Mouse (Mus musculus) midbrain, embryonic 12.5 days (tissue): Measurements from ENCODE around the gene Ptbp3. TPM values are rescaled to one million over a fixed set of nuclear protein-coding genes. Genes with fewer than 3 reads are reported as not detected.

Experiments
- ATAC-seq: fragments of 200-750 bp; cut with Nextera tagmentation; 2 replicates; pipeline ENCODE4 v1.8.0; 2017; ENCODE audit warnings: low read depth, moderate TSS enrichment, moderate library complexity; ENCODE audit not compliant: low FRiP score
- H3K27ac ChIP-seq: fragments of 300-500 bp; sonication (generic); replicated peaks from 2 replicates; pipeline ENCODE4 v1.5.1; 2016; ENCODE audit warnings: mild to moderate bottlenecking
- H3K27me3 ChIP-seq: fragments of 300-500 bp; sonication (generic); 2 replicates; pipeline ENCODE4 v1.6.1; 2016; ENCODE audit warnings: mild to moderate bottlenecking
- H3K36me3 ChIP-seq: fragments of 300-500 bp; sonication (generic); 2 replicates; pipeline ENCODE4 v1.6.1; 2016
- H3K4me1 ChIP-seq: fragments of 300-500 bp; sonication (generic); 2 replicates; pipeline ENCODE4 v1.6.1; 2016
- H3K4me2 ChIP-seq: fragments of 300-500 bp; sonication (generic); replicated peaks from 2 replicates; pipeline ENCODE4 v1.6.1; 2016; ENCODE audit warnings: mild to moderate bottlenecking, moderate library complexity
- H3K4me3 ChIP-seq: fragments of 300-500 bp; sonication (generic); 2 replicates; pipeline ENCODE4 v1.5.1; 2016; ENCODE audit warnings: mild to moderate bottlenecking
- H3K9ac ChIP-seq: fragments of 300-500 bp; sonication (generic); replicated peaks from 2 replicates; pipeline ENCODE4 v1.6.1; 2016; ENCODE audit warnings: mild to moderate bottlenecking, moderate library complexity
- H3K9me3 ChIP-seq: fragments of 300-500 bp; sonication (generic); 2 replicates; pipeline ENCODE4 v1.6.1; 2016; ENCODE audit warnings: mild to moderate bottlenecking
- WGBS: fragments of 180-500 bp; shearing (Covaris S2); methylation state at CpG from one replicate; pipeline ENCODE4 v1.1.7; 2016; 5-methylcytosine and 5-hydroxymethylcytosine counted together
- polyA plus RNA-seq: library from polyadenylated mRNA; unstranded; fragments of >200 nt; fragmentation: Nextera tagmentation; extraction: Ambion mirVana; gene quantifications from 2 replicates; pipeline ENCODE4 v1.2.1, GENCODE M21; 2016

Gene Ptbp3
- polyA plus RNA-seq, 1 experiment from 2014 or later = 26.3 TPM

- Histone ChIP-seq H3K9me3 (no peaks in the 10 kb centered on the region), H3K27ac (no peak overlapping the region), H3K4me2 (no peak overlapping the region), H3K36me3 (no peaks in the 10 kb centered on the region), H3K4me3 (no peak overlapping the region), H3K27me3 (peaks cover 8% of the 10 kb centered on the region), H3K9ac (no peak overlapping the region), H3K4me1 (no peaks in the 10 kb centered on the region)
- no peak for ATAC-seq
- WGBS = 88% methylated on average over 3 of the region's 3 CpGs
These were observed 104.2 kb downstream of the Ptbp3 start for GRCm38 (mm10) chr4:59444994-59445393.

- Histone ChIP-seq H3K4me2 (no peak overlapping the region), H3K27me3 (peaks cover 16% of the 10 kb centered on the region), H3K9ac (no peak overlapping the region), H3K27ac (no peak overlapping the region), H3K9me3 (no peaks in the 10 kb centered on the region), H3K4me1 (no peaks in the 10 kb centered on the region), H3K4me3 (no peak overlapping the region), H3K36me3 (no peaks in the 10 kb centered on the region)
- ATAC-seq = no peak
- whole genome bisulfite sequencing = 80% methylated on average over 4 of the region's 4 CpGs
These were observed 105.1 kb downstream of the Ptbp3 start for GRCm38 (mm10) chr4:59444085-59444484.

- Histone ChIP-seq H3K4me1 (peaks cover 11% of the 10 kb centered on the region), H3K9ac (no peak overlapping the region), H3K36me3 (no peaks in the 10 kb centered on the region), H3K4me2 (no peak overlapping the region), H3K27me3 (peaks cover 44% of the 10 kb centered on the region), H3K4me3 (no peak overlapping the region), H3K27ac (no peak overlapping the region), H3K9me3 (no peaks in the 10 kb centered on the region)
- whole genome bisulfite sequencing = 82% methylated on average over 1 of the region's 1 CpGs
- ATAC-seq = no peak
These were observed 107.9 kb downstream of the Ptbp3 start for GRCm38 (mm10) chr4:59441265-59441664.

- Histone ChIP-seq H3K36me3 (no peaks in the 10 kb centered on the region), H3K4me3 (no peak overlapping the region), H3K4me2 (no peak overlapping the region), H3K9ac (no peak overlapping the region), H3K9me3 (no peaks in the 10 kb centered on the region), H3K27ac (no peak overlapping the region), H3K27me3 (peaks cover 47% of the 10 kb centered on the region), H3K4me1 (peaks cover 11% of the 10 kb centered on the region)
- no peak for ATAC-seq
- 47% methylated on average over 2 of the region's 2 CpGs for WGBS
These were observed 109.2 kb downstream of the Ptbp3 start for GRCm38 (mm10) chr4:59439960-59440359.

- no peaks in the 10 kb centered on the region for H3K9me3 ChIP-seq
- no peak overlapping the region for H3K4me2 ChIP-seq
- no peak for ATAC-seq
- H3K4me3 ChIP-seq = no peak overlapping the region; the same call in 1 of the 2 replicates
- no peak overlapping the region for H3K27ac ChIP-seq
- H3K27me3 ChIP-seq = peaks cover 47% of the 10 kb centered on the region
- H3K4me1 ChIP-seq = peaks cover 11% of the 10 kb centered on the region
- no peak overlapping the region for H3K9ac ChIP-seq
- H3K36me3 ChIP-seq = no peaks in the 10 kb centered on the region
- WGBS = 30% methylated on average over 5 of the region's 5 CpGs
These were observed 110.1 kb downstream of the Ptbp3 start for GRCm38 (mm10) chr4:59439041-59439440.

- peaks cover 47% of the 10 kb centered on the region for H3K27me3 ChIP-seq
- H3K9ac ChIP-seq = peak within 1 kb of the TSS; percentile 64
- no peaks in the 10 kb centered on the region for H3K9me3 ChIP-seq
- peak within 1 kb of the TSS; percentile 100 for H3K4me2 ChIP-seq
- H3K36me3 ChIP-seq = no peaks in the 10 kb centered on the region
- WGBS = under 1% methylated on average over 74 of the region's 75 CpGs
- peak; percentile 80 for ATAC-seq
- peaks cover 11% of the 10 kb centered on the region for H3K4me1 ChIP-seq
- H3K27ac ChIP-seq = no peak within 1 kb of the TSS
- peak within 1 kb of the TSS; percentile 64 for H3K4me3 ChIP-seq
These were observed 110.9 kb downstream of the Ptbp3 start, which contains the start of gene Susd1 for GRCm38 (mm10) chr4:59437990-59438854. Gene Susd1 (minus strand): TSS chr4:59438633.

GRCm38 (mm10) chr4:59435951-59436350, 113.2 kb downstream of the Ptbp3 start:
- H3K4me3 ChIP-seq = no peak overlapping the region
- peaks cover 11% of the 10 kb centered on the region for H3K4me1 ChIP-seq
- no peak for ATAC-seq
- no peak overlapping the region for H3K4me2 ChIP-seq
- H3K9ac ChIP-seq = no peak overlapping the region
- H3K9me3 ChIP-seq = no peaks in the 10 kb centered on the region
- peaks cover 47% of the 10 kb centered on the region for H3K27me3 ChIP-seq
- H3K27ac ChIP-seq = no peak overlapping the region
- no peaks in the 10 kb centered on the region for H3K36me3 ChIP-seq
- 87% methylated on average over 4 of the region's 4 CpGs for WGBS

GRCm38 (mm10) chr4:59434039-59434438, 115.1 kb downstream of the Ptbp3 start:
- Histone ChIP-seq H3K27me3 (peaks cover 31% of the 10 kb centered on the region), H3K27ac (no peak overlapping the region), H3K4me1 (peaks cover 11% of the 10 kb centered on the region), H3K4me2 (no peak overlapping the region), H3K9ac (no peak overlapping the region), H3K9me3 (no peaks in the 10 kb centered on the region), H3K4me3 (no peak overlapping the region), H3K36me3 (no peaks in the 10 kb centered on the region)
- WGBS = 74% methylated on average over 3 of the region's 3 CpGs
- no peak for ATAC-seq

- WGBS = 91% methylated on average over 6 of the region's 6 CpGs
- H3K9ac ChIP-seq = no peak overlapping the region
- H3K27me3 ChIP-seq = no peaks in the 10 kb centered on the region; the same call in 1 of the 2 replicates
- H3K4me1 ChIP-seq = no peaks in the 10 kb centered on the region
- ATAC-seq = no peak
- no peak overlapping the region for H3K4me2 ChIP-seq
- H3K36me3 ChIP-seq = no peaks in the 10 kb centered on the region
- H3K27ac ChIP-seq = no peak overlapping the region
- no peaks in the 10 kb centered on the region for H3K9me3 ChIP-seq
- H3K4me3 ChIP-seq = no peak overlapping the region
These were observed 120.0 kb downstream of the Ptbp3 start for GRCm38 (mm10) chr4:59429128-59429527.

- ATAC-seq = no peak
- WGBS = 76% methylated on average over 5 of the region's 5 CpGs
- Histone ChIP-seq H3K9me3 (no peaks in the 10 kb centered on the region), H3K27ac (no peak overlapping the region), H3K36me3 (no peaks in the 10 kb centered on the region), H3K4me2 (no peak overlapping the region), H3K9ac (no peak overlapping the region), H3K4me1 (no peaks in the 10 kb centered on the region), H3K27me3 (no peaks in the 10 kb centered on the region), H3K4me3 (no peak overlapping the region)
These were observed 122.7 kb downstream of the Ptbp3 start for GRCm38 (mm10) chr4:59426429-59426828.

- H3K4me2 ChIP-seq = no peak overlapping the region
- no peak overlapping the region for H3K4me3 ChIP-seq
- ATAC-seq = no peak
- H3K9ac ChIP-seq = no peak overlapping the region
- no peak overlapping the region for H3K27ac ChIP-seq
- H3K36me3 ChIP-seq = no peaks in the 10 kb centered on the region
- no peaks in the 10 kb centered on the region for H3K9me3 ChIP-seq
- H3K4me1 ChIP-seq = no peaks in the 10 kb centered on the region
- no peaks in the 10 kb centered on the region for H3K27me3 ChIP-seq
These were observed 126.4 kb downstream of the Ptbp3 start for GRCm38 (mm10) chr4:59422808-59423207.

- 56% methylated on average over 5 of the region's 5 CpGs for WGBS
- ATAC-seq = no peak
- no peak overlapping the region for H3K27ac ChIP-seq
- H3K4me1 ChIP-seq = no peaks in the 10 kb centered on the region
- no peak overlapping the region for H3K4me3 ChIP-seq
- no peaks in the 10 kb centered on the region for H3K36me3 ChIP-seq
- H3K9ac ChIP-seq = no peak overlapping the region
- H3K27me3 ChIP-seq = no peaks in the 10 kb centered on the region
- H3K4me2 ChIP-seq = no peak overlapping the region
- no peaks in the 10 kb centered on the region for H3K9me3 ChIP-seq
These were observed 127.0 kb downstream of the Ptbp3 start for GRCm38 (mm10) chr4:59422025-59422783.
